Mouse (Mus musculus): ENCODE results near the gene Cir1.

DNA sequence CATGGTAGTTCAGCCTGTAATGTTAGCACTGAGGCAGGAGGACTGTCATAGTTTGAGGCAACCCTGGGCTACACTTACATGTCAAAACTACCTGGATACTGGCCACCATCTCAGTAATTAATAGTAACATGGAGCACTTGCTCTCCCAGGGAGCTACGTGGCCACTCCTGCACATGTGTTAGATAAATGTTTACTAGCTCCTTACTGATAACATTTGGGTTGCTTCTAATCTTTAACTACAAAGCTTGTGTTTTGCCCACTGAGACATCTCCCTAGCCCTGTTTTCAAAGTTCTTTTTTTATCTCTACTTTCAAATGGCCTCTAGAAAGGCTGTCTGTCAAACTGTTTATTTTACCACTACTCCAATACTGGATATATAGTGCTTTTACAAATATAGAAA lies 10.5 kb downstream of the Cir1 start:
- TF ChIP-seq CTCF (conservative IDR thresholded peaks at IDR 0.05; ENCODE audit: insufficient read depth, insufficient read length, low read depth, low read length) (no peak), POLR2A (IDR thresholded peaks at IDR 0.05; ENCODE audit: low read depth, low read length) (no peak)

Data from kidney, adult 2 months (tissue).